Mouse (Mus musculus): ENCODE measurements around the gene Abcd3. TPM values are rescaled to one million over a fixed set of nuclear protein-coding genes. Genes with fewer than 3 reads are reported as not detected.
"Not testable (repeated sequence)": the region's sequence is repeated elsewhere in the genome, so short reads cannot be mapped to it uniquely, and the experiment has no call there.

The Abcd3 gene
- total RNA-seq, 1 experiment from 2014 or later: 36.7 TPM

DNA sequence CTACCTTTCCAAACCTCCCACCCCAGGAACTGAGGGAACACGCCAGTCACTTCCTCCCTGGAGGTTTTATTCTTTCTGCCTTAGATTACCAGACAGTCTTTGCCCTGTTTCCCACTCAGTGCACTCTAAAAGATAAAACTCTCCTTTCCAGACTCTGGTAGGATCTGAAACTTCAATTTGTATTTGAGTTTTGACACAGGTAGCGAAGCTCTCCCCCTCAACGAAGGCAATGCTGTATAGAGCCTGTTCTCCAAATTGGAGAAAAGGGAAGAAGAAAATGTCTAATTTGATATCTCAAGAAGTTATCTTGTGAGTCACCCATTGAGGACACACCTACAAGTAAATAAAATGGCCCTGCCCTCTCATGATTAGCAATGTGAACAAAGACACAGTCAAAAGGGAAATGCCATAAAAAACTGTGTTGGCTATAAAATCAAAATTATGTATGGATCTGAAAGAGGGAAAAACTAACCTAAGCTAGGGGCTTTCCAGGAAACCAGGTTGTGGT, 4.6 kb upstream of the Abcd3 start:
- no peak for ATAC-seq (replicated peaks; ENCODE audit: low read depth, poor library complexity, severe bottlenecking)

DNA sequence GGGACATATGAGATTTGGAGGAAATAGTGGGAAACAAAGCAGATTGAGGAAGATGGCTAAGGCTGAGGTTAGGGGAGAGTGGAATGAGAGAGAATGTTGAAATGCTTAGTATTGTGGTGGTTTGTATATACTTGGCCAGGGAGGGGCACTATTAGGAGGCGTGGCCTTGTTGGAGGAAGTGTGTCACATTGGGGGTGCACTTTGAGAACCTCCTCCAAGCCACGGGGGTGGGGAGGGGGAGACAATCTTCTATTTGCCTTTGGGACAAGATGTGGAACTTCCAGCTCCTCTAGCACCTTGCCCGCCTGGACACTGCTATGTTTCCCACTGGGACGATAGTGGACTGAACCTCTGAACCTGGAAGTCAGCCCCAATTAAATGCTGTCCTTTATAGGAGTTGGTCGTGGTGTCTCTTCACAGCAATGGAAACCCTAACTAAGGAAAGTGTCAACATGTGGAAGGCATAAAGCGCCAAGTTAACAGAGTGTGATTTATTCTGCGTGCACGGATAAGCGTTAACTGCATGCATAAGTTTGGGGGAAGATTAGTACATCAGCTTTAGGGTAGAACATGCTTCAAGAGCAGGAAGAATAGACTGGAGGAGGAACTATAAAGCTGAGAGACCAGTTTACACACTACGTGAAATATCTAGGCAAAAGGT, 3.8 kb upstream of the Abcd3 start:
- ATAC-seq (replicated peaks; ENCODE audit: low read depth, poor library complexity, severe bottlenecking): no peak

DNA sequence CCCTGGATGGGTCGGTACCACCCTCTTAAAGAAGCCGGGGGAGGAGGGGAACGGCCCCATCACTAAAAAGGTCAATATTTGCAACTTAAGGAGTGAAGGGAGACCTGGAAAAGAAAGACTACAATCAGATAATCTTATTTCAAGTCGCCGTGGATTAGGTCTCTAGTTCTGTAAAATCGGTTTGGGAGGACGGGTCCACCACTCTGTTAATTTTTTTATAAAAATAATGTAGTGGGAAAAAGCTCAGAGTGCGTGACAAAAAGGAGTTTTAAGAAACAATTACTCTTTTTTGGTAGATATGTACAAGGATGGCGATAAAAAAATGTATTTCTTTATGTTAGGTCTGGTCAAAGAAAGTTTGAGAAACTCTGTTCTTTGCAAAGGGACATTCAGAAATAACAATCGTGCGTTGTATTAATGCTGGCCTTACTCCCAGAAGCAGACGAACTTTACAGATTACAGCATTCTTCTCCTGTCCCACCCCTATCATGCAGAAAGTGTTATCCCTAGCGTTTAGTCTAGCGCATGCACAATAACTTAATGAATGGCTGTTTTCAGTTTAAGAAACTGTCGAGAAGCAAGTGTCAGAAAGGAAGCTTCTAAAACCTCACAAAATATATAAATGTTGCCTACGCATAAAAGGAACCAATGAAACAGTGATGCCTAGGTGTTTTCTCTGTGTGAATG, 590 bp upstream of the Abcd3 start:
- 0 out of 2 replicates have a peak, but pooled peaks have one; percentile 19 for ATAC-seq (replicated peaks; ENCODE audit: low read depth, poor library complexity, severe bottlenecking)

DNA sequence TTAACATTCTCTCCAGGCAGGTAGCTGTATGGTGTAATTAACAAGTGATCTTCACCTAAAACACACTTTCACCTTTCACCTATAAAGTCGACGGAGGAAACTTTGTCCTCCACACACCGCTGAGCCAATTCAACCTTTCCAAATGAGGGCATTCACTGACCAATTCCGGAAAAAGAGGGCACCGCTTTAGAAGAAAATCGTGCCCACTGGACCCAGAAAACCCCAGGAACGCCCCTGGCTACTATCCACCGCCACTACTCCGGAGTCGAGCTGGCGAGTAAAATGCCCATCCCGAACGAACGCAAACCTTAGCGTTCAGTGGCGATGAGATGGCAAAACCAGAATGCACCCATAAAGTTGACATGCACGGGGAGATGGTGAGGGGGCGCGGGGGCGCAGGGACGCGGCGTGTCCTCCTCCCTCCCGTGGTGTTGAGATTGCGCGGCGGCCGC, 663 bp downstream of the Abcd3 start:
- peak; percentile 34 for ATAC-seq (replicated peaks; ENCODE audit: low read depth, poor library complexity, severe bottlenecking)

DNA sequence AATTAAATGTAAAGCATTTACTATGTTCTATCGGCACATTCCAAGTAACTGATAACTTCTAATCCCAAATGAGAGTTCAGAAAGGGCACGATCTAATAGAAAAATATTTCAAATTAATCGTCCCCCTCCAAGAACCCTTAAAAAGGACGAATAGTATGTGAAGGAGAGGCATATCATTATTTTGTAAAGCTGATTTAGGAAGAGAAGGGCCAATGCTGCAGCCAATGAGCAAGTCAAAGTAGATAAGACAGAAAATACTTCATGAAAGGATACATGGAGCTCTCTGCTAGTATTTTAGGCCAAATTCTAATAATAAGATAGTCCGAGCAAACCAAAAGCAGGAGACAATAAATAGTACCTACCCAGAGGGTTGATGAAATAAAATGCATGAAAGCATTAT, 1.3 kb downstream of the Abcd3 start:
- ATAC-seq (replicated peaks; ENCODE audit: low read depth, poor library complexity, severe bottlenecking): no peak

DNA sequence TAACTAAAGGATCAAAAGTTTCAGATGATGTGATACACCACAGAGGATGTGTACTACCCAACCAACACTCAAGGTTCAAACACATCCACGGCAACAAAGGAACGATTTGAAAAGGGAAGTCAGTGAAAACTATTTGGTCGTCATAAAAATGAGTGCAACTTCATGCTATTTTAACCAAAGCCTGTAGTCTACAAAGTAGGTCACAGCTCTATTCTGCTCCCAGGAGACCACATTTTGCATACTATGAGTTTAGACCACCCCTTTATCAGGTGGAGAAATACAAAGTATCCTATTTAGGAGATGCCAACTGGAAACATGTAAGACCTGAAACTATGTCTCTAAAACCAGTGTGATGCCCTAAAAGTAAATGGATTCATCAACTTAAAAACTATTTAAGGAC, 6.9 kb downstream of the Abcd3 start:
- no peak for ATAC-seq (replicated peaks; ENCODE audit: low read depth, poor library complexity, severe bottlenecking)

DNA sequence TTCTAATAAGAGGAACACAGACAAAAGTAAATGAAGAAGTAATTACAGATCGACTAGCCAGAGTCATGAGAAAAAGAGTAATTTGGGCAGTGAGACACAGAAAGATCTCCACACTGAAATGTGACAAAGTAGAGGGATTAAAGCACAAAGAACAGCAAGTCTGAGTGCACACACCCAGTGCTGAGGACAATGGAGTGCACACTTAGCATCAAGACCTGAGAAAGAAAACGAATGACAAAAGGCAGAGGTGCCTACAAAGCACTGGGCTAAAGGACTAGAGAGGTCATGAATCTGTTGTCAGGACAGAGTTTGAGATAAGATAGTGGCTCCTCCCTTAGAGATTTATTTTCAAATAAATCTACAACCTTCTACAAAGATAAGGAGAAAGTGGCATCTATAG, 20.9 kb downstream of the Abcd3 start:
- ATAC-seq (replicated peaks; ENCODE audit: low read depth, poor library complexity, severe bottlenecking): no peak

DNA sequence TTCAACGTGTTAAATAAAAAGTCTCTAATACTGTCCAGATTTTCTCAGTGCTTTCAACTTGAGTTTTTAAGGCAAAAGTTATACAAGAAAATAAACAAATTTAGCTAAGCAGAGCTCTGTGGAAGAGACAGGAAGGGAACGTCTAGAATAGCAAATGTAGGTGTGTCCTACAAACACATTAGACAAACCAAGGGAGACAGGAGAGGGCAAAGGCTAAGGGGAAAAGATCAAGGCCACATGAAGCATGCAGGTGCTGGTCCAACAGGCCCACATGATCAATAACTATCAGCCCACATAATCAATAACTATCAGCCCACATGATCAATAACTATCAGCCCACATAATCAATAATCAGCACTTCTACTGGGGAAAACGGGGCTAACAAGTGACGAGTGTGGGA, 22.9 kb downstream of the Abcd3 start:
- no peak for ATAC-seq (replicated peaks; ENCODE audit: low read depth, poor library complexity, severe bottlenecking)

DNA sequence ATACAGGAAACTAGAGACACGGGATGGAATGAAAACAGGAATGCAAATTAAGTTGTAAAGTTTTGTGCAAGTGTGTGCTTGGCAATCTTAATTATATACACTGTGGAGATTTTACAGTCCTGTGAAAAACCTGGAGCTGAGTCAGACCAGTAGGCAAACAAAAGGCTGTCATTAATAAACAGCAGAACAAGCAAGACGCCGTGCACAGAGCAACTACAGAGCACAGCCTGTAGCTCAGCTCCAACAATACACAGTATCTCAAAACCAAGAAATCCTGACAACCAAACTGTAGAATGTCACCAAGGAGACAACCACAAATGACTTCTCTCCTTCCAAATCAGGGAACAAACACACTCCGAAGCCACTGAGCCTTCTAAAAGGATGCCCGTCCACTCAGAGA, 24.7 kb downstream of the Abcd3 start:
- ATAC-seq (replicated peaks; ENCODE audit: low read depth, poor library complexity, severe bottlenecking): no peak

DNA sequence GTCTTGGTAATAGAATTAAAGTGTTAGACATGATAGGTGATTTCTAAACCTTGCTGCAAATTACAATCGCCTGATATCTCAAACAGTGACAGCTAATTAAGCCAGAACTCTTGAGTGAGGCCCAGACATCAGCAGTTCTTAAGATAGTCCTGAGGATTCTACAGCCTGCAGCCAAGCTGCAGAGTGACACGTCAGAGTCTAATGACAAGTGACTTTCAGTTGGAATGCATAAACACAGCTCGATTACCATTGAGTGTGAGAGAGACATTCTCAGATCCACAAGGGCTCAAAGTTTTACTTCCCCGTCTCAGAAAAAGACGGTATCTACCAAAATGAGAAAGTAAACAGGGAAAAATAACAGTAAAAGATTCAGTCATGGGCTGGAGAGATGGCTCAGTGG, 25.3 kb downstream of the Abcd3 start:
- no peak for ATAC-seq (replicated peaks; ENCODE audit: low read depth, poor library complexity, severe bottlenecking)

DNA sequence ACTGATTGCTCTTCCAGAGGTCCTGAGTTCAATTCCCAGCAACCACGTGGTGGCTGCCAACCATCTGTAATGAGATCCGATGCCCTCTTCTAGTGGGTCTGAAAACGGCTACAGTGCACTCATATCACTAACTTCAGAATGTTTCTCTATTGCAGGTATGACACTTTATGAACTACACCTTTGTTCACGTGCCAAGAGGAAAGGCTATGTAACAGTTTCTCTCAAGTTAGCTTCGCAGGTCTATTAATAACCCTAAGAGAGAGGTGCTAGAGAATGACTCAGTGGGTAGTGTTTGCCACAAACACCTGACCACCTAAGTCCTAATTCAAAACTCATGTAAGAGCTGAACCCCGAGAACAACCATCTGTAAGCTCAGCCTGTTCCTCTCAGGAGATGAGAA, 32.1 kb downstream of the Abcd3 start:
- no peak for ATAC-seq (replicated peaks; ENCODE audit: low read depth, poor library complexity, severe bottlenecking)

DNA sequence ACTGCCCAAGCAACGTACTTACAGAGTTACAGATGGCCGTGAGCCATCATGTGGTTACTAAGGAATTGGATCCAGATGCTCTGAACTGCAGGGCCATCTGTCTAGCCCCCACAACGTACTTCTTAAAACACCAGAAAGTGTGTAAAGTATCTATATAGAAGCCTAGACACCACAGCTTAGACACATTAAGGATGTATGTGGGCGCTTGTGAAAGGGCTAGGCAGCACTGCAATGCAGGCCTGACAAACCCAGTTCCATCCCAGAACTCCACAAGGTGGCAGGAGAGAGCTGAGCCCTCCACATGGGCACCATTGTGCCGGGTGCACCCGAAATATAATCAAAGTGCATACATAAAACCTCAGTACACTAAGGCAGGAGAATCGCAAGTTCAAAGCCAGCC, 37.2 kb downstream of the Abcd3 start:
- peak; percentile 96 for ATAC-seq (replicated peaks; ENCODE audit: low read depth, poor library complexity, severe bottlenecking)

DNA sequence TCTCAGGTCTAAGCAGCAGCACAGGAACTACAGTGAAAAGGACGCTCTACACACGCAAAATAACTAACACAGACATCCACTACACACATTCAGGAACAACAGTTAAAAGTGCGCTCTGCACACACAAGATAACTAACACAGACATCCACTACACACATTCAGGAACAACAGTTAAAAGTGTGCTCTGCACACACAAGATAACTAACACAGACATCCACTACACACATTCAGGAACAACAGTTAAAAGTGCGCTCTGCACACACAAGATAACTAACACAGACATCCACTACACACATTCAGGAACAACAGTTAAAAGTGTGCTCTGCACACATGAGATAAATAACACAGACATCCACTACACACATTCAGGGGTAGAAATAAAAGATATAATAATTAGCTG, 41.8 kb downstream of the Abcd3 start:
- not testable (repeated sequence) for ATAC-seq (replicated peaks; ENCODE audit: low read depth, poor library complexity, severe bottlenecking)

DNA sequence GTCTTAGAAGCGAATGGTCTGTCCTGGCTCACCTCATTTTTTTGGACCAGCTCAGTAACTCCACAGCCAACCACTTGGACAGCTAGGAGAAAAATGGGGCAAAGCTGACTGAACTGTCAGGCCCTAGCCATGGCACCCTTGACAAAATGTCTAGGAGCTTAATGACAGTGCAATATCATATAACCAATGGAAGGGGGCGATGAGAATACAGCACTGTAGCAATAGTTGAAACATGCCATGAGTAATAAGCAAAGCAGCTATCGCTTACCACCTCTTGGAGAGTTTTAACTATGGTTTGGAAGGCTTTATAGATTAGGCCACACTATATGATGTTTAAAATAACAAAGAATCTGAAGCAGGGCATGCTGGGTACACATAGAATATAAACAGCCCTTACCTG, 46.3 kb downstream of the Abcd3 start:
- no peak for ATAC-seq (replicated peaks; ENCODE audit: low read depth, poor library complexity, severe bottlenecking)

DNA sequence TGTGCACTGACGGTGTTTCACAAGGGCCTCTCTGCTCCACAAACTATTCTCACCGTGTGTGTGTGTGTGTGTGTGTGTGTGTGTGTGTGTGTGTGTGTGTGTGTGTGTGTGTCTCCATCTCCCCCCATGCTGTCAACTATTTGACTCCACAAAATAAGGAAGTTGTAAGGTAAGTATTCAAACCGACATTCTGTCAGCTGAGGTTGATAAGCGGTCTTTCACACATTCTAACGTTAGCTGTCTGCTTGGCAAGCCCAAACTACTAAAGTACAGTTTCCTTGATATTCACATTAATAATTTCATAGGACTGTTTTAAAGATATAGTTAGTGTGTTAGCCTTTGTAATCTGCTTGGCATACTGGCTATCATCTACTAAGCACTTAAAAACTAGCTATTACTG, 48.3 kb downstream of the Abcd3 start:
- peak; percentile 31 for ATAC-seq (replicated peaks; ENCODE audit: low read depth, poor library complexity, severe bottlenecking)

DNA sequence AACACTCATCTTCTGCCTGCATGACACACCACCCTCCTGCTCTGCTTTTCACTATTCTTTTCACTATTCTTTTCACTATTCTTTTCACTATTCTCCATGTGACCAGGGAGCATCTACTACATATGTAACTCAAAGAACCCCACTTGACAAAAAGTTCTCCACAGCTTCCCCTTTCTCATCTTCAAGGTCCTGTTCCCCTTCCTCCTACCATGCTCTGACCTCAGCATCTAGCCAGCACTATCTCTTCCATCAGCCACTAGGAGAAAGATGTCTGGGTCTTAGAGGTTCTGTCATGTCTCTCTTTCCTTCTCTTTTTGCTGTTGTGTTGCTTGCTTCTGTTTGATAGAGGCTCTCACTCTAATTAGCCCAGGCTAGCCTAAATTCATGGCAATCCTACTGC, 49.1 kb downstream of the Abcd3 start:
- ATAC-seq (replicated peaks; ENCODE audit: low read depth, poor library complexity, severe bottlenecking): peak; percentile 82

DNA sequence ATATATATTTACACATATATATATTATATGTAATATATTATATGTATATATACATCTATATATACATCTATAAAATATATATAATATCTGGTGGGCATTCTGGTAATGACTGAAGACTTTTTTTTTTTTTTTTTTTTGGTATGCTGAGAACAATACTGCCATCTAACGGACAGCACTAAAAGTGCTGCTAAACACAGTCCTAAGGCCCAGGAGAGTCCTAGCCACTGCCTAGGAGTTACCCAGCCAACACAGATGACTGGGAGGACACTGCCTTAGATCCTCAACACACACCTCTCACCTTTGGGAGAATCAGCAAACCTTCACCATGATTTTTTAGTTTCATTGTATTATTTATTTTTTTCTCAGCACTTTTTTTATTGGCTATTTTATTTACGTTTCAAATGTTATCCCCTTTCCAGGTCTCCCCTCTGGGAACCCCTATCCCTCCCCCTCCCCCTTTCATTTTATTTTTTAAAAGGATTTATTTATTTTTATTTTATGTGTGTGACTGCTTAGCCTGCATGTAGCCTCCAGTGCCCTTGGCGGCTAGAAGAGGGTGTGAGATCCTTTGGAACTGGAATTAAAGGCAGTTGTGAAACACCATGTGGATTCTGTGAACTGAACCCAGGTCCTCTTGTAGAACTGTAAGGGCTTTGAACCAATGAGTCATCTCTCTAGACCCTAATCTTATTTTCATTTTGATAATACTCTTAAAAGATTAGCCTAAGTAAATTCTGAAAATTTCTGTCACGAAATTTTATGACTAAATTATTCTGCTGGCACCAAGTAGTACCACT, 52.8 kb downstream of the Abcd3 start:
- ATAC-seq (replicated peaks; ENCODE audit: low read depth, poor library complexity, severe bottlenecking): peak; percentile 59

DNA sequence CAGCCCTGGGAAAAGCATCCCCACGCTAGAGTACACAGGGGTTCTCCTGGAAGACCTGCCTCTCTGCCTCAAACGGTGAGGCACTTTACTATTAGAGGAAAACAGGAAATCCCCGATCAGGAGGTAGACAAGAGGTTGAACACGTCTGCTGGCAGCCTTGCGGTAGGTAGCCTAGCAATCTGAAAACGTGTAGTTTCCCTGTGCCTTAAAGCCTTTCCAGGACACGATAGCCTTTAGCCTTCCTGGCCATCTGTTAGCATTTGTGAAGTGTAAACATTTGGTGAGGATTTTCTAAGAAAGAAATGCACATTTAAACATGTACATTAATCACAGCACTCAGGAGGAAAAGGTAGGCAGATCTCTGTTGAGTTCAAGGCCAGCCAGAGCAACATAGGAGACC, 56.7 kb downstream of the Abcd3 start:
- ATAC-seq (replicated peaks; ENCODE audit: low read depth, poor library complexity, severe bottlenecking): no peak

DNA sequence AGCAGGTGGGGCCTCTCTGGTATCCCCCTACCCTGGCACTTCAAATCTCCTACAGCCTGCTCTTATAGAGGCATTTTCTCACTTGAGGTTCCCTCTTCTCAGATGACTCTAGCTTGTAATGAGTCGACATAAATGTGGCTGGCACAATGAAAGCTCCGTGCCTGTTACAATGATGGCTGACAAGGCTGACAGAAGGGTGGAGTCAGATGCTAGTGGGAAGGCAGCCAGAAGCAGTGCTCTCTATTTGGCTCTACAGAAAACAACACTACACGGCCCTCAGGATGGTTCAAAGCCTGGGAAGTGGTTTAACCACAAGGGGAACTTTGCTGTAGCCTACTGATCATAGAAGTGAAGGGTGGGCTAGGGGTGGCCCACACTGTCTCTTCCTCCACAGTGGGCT, 60.0 kb downstream of the Abcd3 start:
- peak; percentile 99 for ATAC-seq (replicated peaks; ENCODE audit: low read depth, poor library complexity, severe bottlenecking)

DNA sequence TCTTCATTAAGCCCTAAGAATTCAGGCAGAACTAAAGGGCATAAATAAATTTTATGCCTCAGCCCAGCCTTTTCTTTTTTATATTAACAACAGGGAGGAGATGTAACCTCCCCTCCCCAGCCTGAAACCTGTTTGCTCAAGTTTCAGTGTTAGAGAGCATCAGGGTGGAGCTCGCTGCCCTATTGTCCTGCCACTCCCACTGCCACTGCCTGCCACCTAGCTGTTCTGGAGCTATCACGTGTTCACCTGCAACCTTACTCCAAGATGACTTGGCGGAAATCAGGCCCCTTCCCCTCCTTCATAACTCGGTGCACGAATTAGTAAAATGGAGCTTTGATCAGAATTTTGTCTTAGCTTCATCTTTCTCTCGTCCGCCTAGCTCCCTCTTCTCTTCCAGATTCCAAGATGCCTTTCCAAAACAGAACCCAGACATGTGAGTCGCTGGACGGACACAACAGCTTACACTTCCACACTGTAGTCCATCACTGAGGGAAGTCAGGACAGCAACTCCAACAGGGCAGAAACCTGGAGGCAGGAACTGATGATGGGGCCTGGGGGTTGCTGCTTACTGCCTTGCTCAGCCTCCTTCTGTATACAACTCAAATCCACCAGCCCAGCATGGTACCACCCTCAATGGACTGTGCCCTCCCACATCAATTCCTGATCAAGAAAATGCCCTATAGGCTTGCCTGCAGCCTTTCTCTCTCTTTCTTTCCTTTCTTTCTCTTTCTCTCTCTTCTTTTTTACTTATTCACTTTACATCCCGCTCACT, 60.6 kb downstream of the Abcd3 start:
- not testable (repeated sequence) for ATAC-seq (replicated peaks; ENCODE audit: low read depth, poor library complexity, severe bottlenecking)
